Mouse (Mus musculus): ENCODE measurements around the gene Tmco2.
"Not testable (repeated sequence)": the region's sequence is repeated elsewhere in the genome, so short reads cannot be mapped to it uniquely, and the experiment has no call there.

Tmco2 gene

GRCm38 (mm10) chr4:121109126-121109525, at the start of gene Tmco2:
Tmco2 (minus strand) TSS chr4:121109226.
- DNase-seq (ENCODE audit: low spot score), result no peak

GRCm38 (mm10) chr4:121103304-121103703, 5.7 kb downstream of the Tmco2 start:
- no peak for DNase-seq (ENCODE audit: low spot score)

- DNase-seq (ENCODE audit: low spot score), result peak; percentile 82
Observed at GRCm38 (mm10) chr4:121097650-121098378, 11.2 kb downstream of the Tmco2 start, which contains the start of gene Zmpste24. Zmpste24 (minus strand) TSS chr4:121098241.

GRCm38 (mm10) chr4:121090211-121090610, 18.8 kb downstream of the Tmco2 start:
- no peak for DNase-seq (ENCODE audit: low spot score)

GRCm38 (mm10) chr4:121088696-121089095, 20.3 kb downstream of the Tmco2 start:
- DNase-seq (ENCODE audit: low spot score), result no peak

- no peak for DNase-seq (ENCODE audit: low spot score)
Observed at GRCm38 (mm10) chr4:121084506-121084905, 24.5 kb downstream of the Tmco2 start.

GRCm38 (mm10) chr4:121080395-121080794, 28.6 kb downstream of the Tmco2 start:
- no peak for DNase-seq (ENCODE audit: low spot score)

- no peak for DNase-seq (ENCODE audit: low spot score)
Observed at GRCm38 (mm10) chr4:121077915-121078646, 30.9 kb downstream of the Tmco2 start.

- no peak for DNase-seq (ENCODE audit: low spot score)
Observed at GRCm38 (mm10) chr4:121074250-121074649, 34.8 kb downstream of the Tmco2 start.

- DNase-seq (ENCODE audit: low spot score), result no peak
Observed at GRCm38 (mm10) chr4:121065336-121065735, 43.7 kb downstream of the Tmco2 start.

GRCm38 (mm10) chr4:121059218-121059617, 49.8 kb downstream of the Tmco2 start:
- DNase-seq (ENCODE audit: low spot score), result not testable (repeated sequence)

- DNase-seq (ENCODE audit: low spot score), result no peak
Observed at GRCm38 (mm10) chr4:121057032-121057431, 52.0 kb downstream of the Tmco2 start.

- DNase-seq (ENCODE audit: low spot score), result peak; percentile 21
Observed at GRCm38 (mm10) chr4:121056342-121056741, 52.7 kb downstream of the Tmco2 start.

Measured in T-cell, adult 2 months (primary cell).